ENCODE assay signal across 29 mouse cellular contexts in the genomic region with DNA sequence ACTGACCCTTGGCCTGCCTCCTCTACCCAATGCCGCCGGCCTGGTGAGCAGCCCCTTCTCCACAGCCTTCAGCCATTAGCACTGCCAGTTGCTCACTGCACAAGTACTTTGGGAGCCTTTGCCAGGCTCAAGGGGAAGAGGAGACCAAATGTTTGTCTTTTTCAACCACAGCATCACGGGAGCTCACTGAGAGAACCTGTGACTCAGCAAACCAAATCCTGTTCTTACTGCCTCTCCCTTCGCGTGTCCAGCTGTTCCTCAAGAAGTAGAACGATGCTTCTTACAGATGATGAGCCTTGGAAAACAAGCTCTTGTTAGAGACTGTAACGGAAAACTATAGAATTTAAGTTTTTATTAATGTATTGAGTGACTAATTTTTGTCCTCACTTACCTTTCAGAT.
"Had no signal": no experiment of that assay in that cellular context is flagged by ENCODE, and none has a peak within 500 bp of the region (broad histone marks: within the 10 kb centered on the region; RNA-seq: fewer than 3 reads in every experiment).

No protein-coding gene starts in this region.

- H3K27me3 ChIP-seq: heart, embryonic 13.5 days; heart, embryonic 15.5 days; hindbrain, embryonic 13.5 days; hindbrain, embryonic 15.5 days; kidney, embryonic 15.5 days; limb, embryonic 12.5 days; liver, embryonic 13.5 days; liver, embryonic 15.5 days had no signal

- H3K4me1 ChIP-seq: heart, embryonic 10.5 days; heart, embryonic 13.5 days; heart, embryonic 15.5 days; hindbrain, embryonic 13.5 days; hindbrain, embryonic 15.5 days; kidney, embryonic 15.5 days; limb, embryonic 10.5 days; limb, embryonic 12.5 days; liver, embryonic 15.5 days had no signal

- H3K27ac ChIP-seq: gastrocnemius, adult 2 months; heart, embryonic 10.5 days; heart, embryonic 13.5 days; heart, embryonic 15.5 days; hindbrain, embryonic 13.5 days; hindbrain, embryonic 15.5 days; hindbrain, postnatal 0 days; kidney, embryonic 15.5 days; kidney, postnatal 0 days; left cerebral cortex, adult 2 months; limb, embryonic 10.5 days; limb, embryonic 12.5 days; liver, embryonic 13.5 days; liver, embryonic 15.5 days had no signal

- H3K4me2 ChIP-seq: heart, embryonic 13.5 days; heart, embryonic 15.5 days; hindbrain, embryonic 13.5 days; hindbrain, embryonic 15.5 days; kidney, embryonic 15.5 days; limb, embryonic 12.5 days; liver, embryonic 11.5 days; liver, embryonic 13.5 days; liver, embryonic 15.5 days had no signal

- H3K9me3 ChIP-seq: heart, embryonic 10.5 days; heart, embryonic 13.5 days; heart, embryonic 15.5 days; hindbrain, embryonic 13.5 days; hindbrain, embryonic 15.5 days; kidney, embryonic 15.5 days; limb, embryonic 10.5 days; limb, embryonic 12.5 days; liver, embryonic 13.5 days; liver, embryonic 15.5 days had no signal

- DNase-seq: gastrocnemius, adult 2 months; gastrocnemius, postnatal 14 days; gastrocnemius, postnatal 36 days; heart, adult 18-20 months; heart, postnatal 14 days; heart, postnatal 36 days; kidney, adult 11 months; kidney, adult 2 months; kidney, adult 9 months; kidney, postnatal 14 days; kidney, postnatal 36 days; layer of hippocampus, adult 9-11 months; layer of hippocampus, postnatal 36 days; liver; liver, embryonic 13.5 days had no signal

- ATAC-seq: hindbrain, postnatal 0 days; intestine, embryonic 16.5 days had no signal

- H3K4me3 ChIP-seq: gastrocnemius, adult 2 months; heart, embryonic 10.5 days; heart, embryonic 13.5 days; heart, embryonic 15.5 days; hindbrain, embryonic 13.5 days; hindbrain, embryonic 15.5 days; kidney, embryonic 15.5 days; left cerebral cortex, adult 2 months; limb, embryonic 10.5 days; limb, embryonic 12.5 days; liver, embryonic 13.5 days; liver, embryonic 15.5 days had no signal

- H3K9ac ChIP-seq: heart, embryonic 13.5 days; heart, embryonic 15.5 days; hindbrain, embryonic 13.5 days; hindbrain, embryonic 15.5 days; kidney, embryonic 15.5 days; limb, embryonic 12.5 days; liver, embryonic 13.5 days; liver, embryonic 15.5 days had no signal
